Mouse (Mus musculus) spleen, postnatal 0 days (tissue): ENCODE data around the gene Fpgt. TPM values are rescaled to one million over a fixed set of nuclear protein-coding genes. Genes with fewer than 3 reads are reported as not detected.

Experiments used
- polyA plus RNA-seq: library from polyadenylated mRNA; unstranded; fragments of >200 nt; fragmentation: Nextera tagmentation; extraction: Ambion mirVana; gene quantifications from 2 replicates; pipeline ENCODE4 v1.2.1, GENCODE M21; 2015

The Fpgt gene
- polyA plus RNA-seq, result 5.1 and 5.7 TPM in 2 replicates

GRCm38 (mm10) chr3:155093116-155093956 is at the start of gene Fpgt, which contains the start of gene Lrriq3:
Fpgt (minus strand) TSS chr3:155093403.
Lrriq3 (plus strand) TSS chr3:155093434.

GRCm38 (mm10) chr3:155055231-155055916 is 37.8 kb downstream of the Fpgt start, which contains the start of gene Tnni3k:
Tnni3k (minus strand) TSS chr3:155055407.

Other genes starting within 250 kb of the Fpgt start
- gene Tnni3k, start 38.0 kb downstream of the Fpgt start, polyA plus RNA-seq, result not detected in 2 replicates
- 0.12 and 0.21 TPM in 2 replicates for gene Lrriq3, start within 50 bp of the Fpgt start, polyA plus RNA-seq